17 mouse cellular contexts compared by ENCODE assay signal in the genomic region with DNA sequence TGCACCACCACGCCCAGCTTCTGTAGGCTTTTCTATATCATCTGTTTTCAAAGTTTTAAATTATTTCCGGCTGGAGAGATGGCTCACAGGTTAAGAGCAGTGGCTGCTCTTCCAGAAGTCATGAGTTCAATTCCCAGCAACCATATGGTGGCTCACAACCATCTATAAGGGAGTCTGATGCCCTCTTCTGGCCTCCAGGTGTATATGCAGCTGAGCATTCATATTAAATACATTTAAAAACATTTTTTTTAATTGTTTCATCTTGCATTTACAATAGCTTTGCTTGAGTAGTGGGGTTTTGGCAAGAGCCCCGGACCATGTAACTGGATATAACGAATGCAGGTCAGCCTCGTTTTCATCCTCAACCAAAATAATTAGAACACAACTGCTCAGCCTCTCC. TPM values are rescaled to one million over a fixed set of nuclear protein-coding genes. Genes with fewer than 3 reads are reported as not detected.
DNase-seq lines count a peak whose midpoint lies in the region; ATAC-seq and TF ChIP-seq lines count a peak whose summit lies in the region.
"Had no signal": no experiment of that assay in that cellular context is flagged by ENCODE, and none has a peak within 500 bp of the region (broad histone marks: within the 10 kb centered on the region; RNA-seq: fewer than 3 reads in every experiment).

No protein-coding gene starts in this region.

- no peak overlapping the region for H3K27ac ChIP-seq in forebrain, postnatal 0 days (ENCODE audit: low read depth, low read length)
- no peak overlapping the region for H3K27ac ChIP-seq in forebrain, embryonic 13.5 days
- no peak overlapping the region for H3K27ac ChIP-seq in left cerebral cortex, adult 2 months
- H3K27ac ChIP-seq: embryonic facial prominence, embryonic 12.5 days; heart, embryonic 13.5 days; hindbrain, embryonic 14.5 days; limb, embryonic 13.5 days had no signal

- peaks cover 23% of the 10 kb centered on the region for H3K36me3 ChIP-seq in forebrain, postnatal 0 days (ENCODE audit: insufficient read depth)
- peaks cover 79% of the 10 kb centered on the region for H3K36me3 ChIP-seq in forebrain, embryonic 13.5 days (ENCODE audit: poor library complexity, severe bottlenecking)

- DNase-seq in forebrain, postnatal 0 days, result no peak
- DNase-seq in left cerebral cortex, adult 2 months (ENCODE audit: extremely low spot score in 1 of 2, low spot score in 2 of 2), result no peak
- DNase-seq in left cerebral cortex, postnatal 10 days (ENCODE audit: extremely low spot score in 1 of 2, low spot score in 2 of 2), result no peak
- DNase-seq in 416B (ENCODE audit: low read depth) (peak; percentile 19), R1 (ENCODE audit: low read depth, low spot score) (peak; percentile 42)
- DNase-seq: cerebellum, adult 11-12 months; gastrocnemius, postnatal 36 days; kidney, adult 9 months; lung, postnatal 14 days; right cerebral cortex, adult 18-20 months had no signal

- no peaks in the 10 kb centered on the region for H3K9me3 ChIP-seq in forebrain, postnatal 0 days (ENCODE audit: low read length)
- H3K9me3 ChIP-seq in forebrain, embryonic 13.5 days (replicated peaks), result no peaks in the 10 kb centered on the region
- H3K9me3 ChIP-seq: embryonic facial prominence, embryonic 12.5 days; heart, embryonic 13.5 days; limb, embryonic 13.5 days had no signal

- H3K4me3 ChIP-seq in forebrain, postnatal 0 days (ENCODE audit: low read depth, low read length), result no peak overlapping the region
- H3K4me3 ChIP-seq in forebrain, embryonic 13.5 days, result no peak overlapping the region
- H3K4me3 ChIP-seq in left cerebral cortex, adult 2 months, result no peak overlapping the region
- H3K4me3 ChIP-seq: embryonic facial prominence, embryonic 12.5 days; heart, embryonic 13.5 days; limb, embryonic 13.5 days had no signal

- no peaks in the 10 kb centered on the region for H3K27me3 ChIP-seq in forebrain, postnatal 0 days (ENCODE audit: insufficient read depth, low read length)
- H3K27me3 ChIP-seq in forebrain, embryonic 13.5 days, result no peaks in the 10 kb centered on the region
- H3K27me3 ChIP-seq: embryonic facial prominence, embryonic 12.5 days; heart, embryonic 13.5 days; limb, embryonic 13.5 days had no signal

- no peak overlapping the region for H3K4me2 ChIP-seq in forebrain, postnatal 0 days (ENCODE audit: low read depth)
- no peak overlapping the region for H3K4me2 ChIP-seq in forebrain, embryonic 13.5 days
- H3K4me2 ChIP-seq: embryonic facial prominence, embryonic 12.5 days; heart, embryonic 13.5 days; hindbrain, embryonic 14.5 days; limb, embryonic 13.5 days had no signal

- no peaks in the 10 kb centered on the region for H3K4me1 ChIP-seq in forebrain, postnatal 0 days (ENCODE audit: insufficient read depth)
- no peaks in the 10 kb centered on the region for H3K4me1 ChIP-seq in forebrain, embryonic 13.5 days
- H3K4me1 ChIP-seq: embryonic facial prominence, embryonic 12.5 days; limb, embryonic 13.5 days had no signal

- H3K9ac ChIP-seq in forebrain, postnatal 0 days, result no peak overlapping the region
- no peak overlapping the region for H3K9ac ChIP-seq in forebrain, embryonic 13.5 days
- H3K9ac ChIP-seq: embryonic facial prominence, embryonic 12.5 days; heart, embryonic 13.5 days; hindbrain, embryonic 14.5 days; limb, embryonic 13.5 days had no signal

- 93% methylated on average over 5 of the region's 5 CpGs for WGBS in forebrain, postnatal 0 days
- WGBS in forebrain, embryonic 13.5 days, result 93% methylated on average over 5 of the region's 5 CpGs

- intact Hi-C loops in left cerebral cortex, adult 2 months (cut with DNase I), result no loop called here
- intact Hi-C loops in left cerebral cortex, postnatal 10 days (cut with DNase I), result no loop called here

- TF ChIP-seq CTCF in forebrain, postnatal 0 days (IDR thresholded peaks at IDR 0.05; ENCODE audit: low read depth), result peak; percentile 28
- peak; percentile 43 for TF ChIP-seq CTCF in left cerebral cortex, adult 2 months (IDR thresholded peaks at IDR 0.05)

- ATAC-seq in forebrain, postnatal 0 days, result no peak
- no peak for ATAC-seq in forebrain, embryonic 13.5 days
- no peak for ATAC-seq in erythroid progenitor cell, adult 5-6 weeks (replicated peaks; ENCODE audit: low FRiP score, poor library complexity, severe bottlenecking)
- ATAC-seq in megakaryocyte progenitor cell, adult 5-6 weeks (replicated peaks; ENCODE audit: poor library complexity), result no peak

RNA-seq across cellular contexts. Expression of gene Cfdp1, which starts 29.8 kb away (rescaled TPM):
- total RNA-seq in forebrain, postnatal 0 days (2014; rRNA removed), result 121 and 128 TPM in 2 replicates
- 195 and 214 TPM in 2 replicates for polyA plus RNA-seq in forebrain, postnatal 0 days (2015; fragmentation: Nextera tagmentation; extraction: Ambion mirVana)
- polyA plus RNA-seq in forebrain, embryonic 13.5 days (2015; fragmentation: Nextera tagmentation; extraction: Ambion mirVana), result 184 and 193 TPM in 2 replicates
- 10 to 100 TPM; 75.4 to 83.1 TPM for total RNA-seq in left cerebral cortex, adult 2 months (2021)
- 10 to 100 TPM; 90.6 to 94.9 TPM for total RNA-seq in left cerebral cortex, postnatal 10 days (2021)
- total RNA-seq in erythroid progenitor cell, adult 5-6 weeks (2015; ENCODE audit: low replicate concordance), result 59.1 and 61.6 TPM in 2 replicates
- total RNA-seq in erythroid progenitor cell, adult 5-6 weeks (2017; ENCODE audit: low replicate concordance), result 38.0 and 46.9 TPM in 2 replicates
- 147 and 168 TPM in 2 replicates for total RNA-seq in megakaryocyte progenitor cell, adult 5-6 weeks (2015)
- total RNA-seq in megakaryocyte progenitor cell, adult 5-6 weeks (2017), result 176 and 251 TPM in 2 replicates

RNA-seq across cellular contexts. Expression of gene Tmem170, which starts 52.2 kb away (rescaled TPM):
- total RNA-seq in forebrain, postnatal 0 days (2014; rRNA removed), result 3.0 and 3.6 TPM in 2 replicates
- 1.5 and 2.0 TPM in 2 replicates for polyA plus RNA-seq in forebrain, postnatal 0 days (2015; fragmentation: Nextera tagmentation; extraction: Ambion mirVana)
- 6.7 and 6.8 TPM in 2 replicates for polyA plus RNA-seq in forebrain, embryonic 13.5 days (2015; fragmentation: Nextera tagmentation; extraction: Ambion mirVana)
- total RNA-seq in left cerebral cortex, adult 2 months (2021), result 1 to 10 TPM; 3.0 to 3.4 TPM
- 1 to 10 TPM; 2.6 to 3.1 TPM for total RNA-seq in left cerebral cortex, postnatal 10 days (2021)
- total RNA-seq in erythroid progenitor cell, adult 5-6 weeks (2015; ENCODE audit: low replicate concordance), result 11.3 and 11.5 TPM in 2 replicates
- total RNA-seq in erythroid progenitor cell, adult 5-6 weeks (2017; ENCODE audit: low replicate concordance), result 5.4 and 9.2 TPM in 2 replicates
- total RNA-seq in megakaryocyte progenitor cell, adult 5-6 weeks (2015), result 1.8 and 3.8 TPM in 2 replicates
- total RNA-seq in megakaryocyte progenitor cell, adult 5-6 weeks (2017), result 0.78 and 0.87 TPM in 2 replicates

Comparison
In these comparisons a context has a peak if more than half of its experiments do, and no peak if none do; other contexts are left out.
1. DNase-seq: peak in 416B (single experiment) and R1 (single experiment); none in forebrain, postnatal 0 days (single experiment), left cerebral cortex, adult 2 months (0 of 2) and left cerebral cortex, postnatal 10 days (0 of 2).